Mouse (Mus musculus) left cerebral cortex, adult 9 months (tissue): Measurements from ENCODE around the gene Acot8.
"Not testable (repeated sequence)": the region's sequence is repeated elsewhere in the genome, so short reads cannot be mapped to it uniquely, and the experiment has no call there.

Experiments used
- DNase-seq, 2 experiments: peaks; one replicate each; pipeline ENCODE4 v3.0.0; 2022; ENCODE audit warnings: low spot score in 2 of 2

The Acot8 gene

GRCm38 (mm10) chr2:164813557-164813956 is 8.9 kb upstream of the Acot8 start:
- DNase-seq: no peak

GRCm38 (mm10) chr2:164806614-164807013 is 1.9 kb upstream of the Acot8 start:
- DNase-seq: no peak

- no peak for DNase-seq
These were observed 643 bp upstream of the Acot8 start for GRCm38 (mm10) chr2:164805332-164805718.

GRCm38 (mm10) chr2:164803921-164804313 is 765 bp downstream of the Acot8 start:
- no peak for DNase-seq

GRCm38 (mm10) chr2:164803201-164803920 is 1.3 kb downstream of the Acot8 start:
- DNase-seq: no peak

- DNase-seq: no peak
These were observed 4.3 kb downstream of the Acot8 start for GRCm38 (mm10) chr2:164800252-164801004.

- not testable (repeated sequence) for DNase-seq
These were observed 6.1 kb downstream of the Acot8 start for GRCm38 (mm10) chr2:164798554-164798953.

- DNase-seq: no peak
These were observed 8.8 kb downstream of the Acot8 start for GRCm38 (mm10) chr2:164795868-164796267.

GRCm38 (mm10) chr2:164794293-164794692 is 10.4 kb downstream of the Acot8 start:
- peak in 1 of 2 experiments; percentile 86 for DNase-seq

- no peak for DNase-seq
These were observed 10.9 kb downstream of the Acot8 start for GRCm38 (mm10) chr2:164793772-164794171.

- peak in 1 of 2 experiments; percentile 70 for DNase-seq
These were observed 11.4 kb downstream of the Acot8 start for GRCm38 (mm10) chr2:164793236-164793635.

- DNase-seq: no peak
These were observed 12.1 kb downstream of the Acot8 start for GRCm38 (mm10) chr2:164792400-164793190.

- no peak for DNase-seq
These were observed 12.8 kb downstream of the Acot8 start for GRCm38 (mm10) chr2:164791841-164792261.

- DNase-seq: no peak
These were observed 14.2 kb downstream of the Acot8 start for GRCm38 (mm10) chr2:164790451-164790850.

GRCm38 (mm10) chr2:164788411-164788810 is 16.3 kb downstream of the Acot8 start:
- no peak for DNase-seq

- DNase-seq: no peak
These were observed 16.9 kb downstream of the Acot8 start for GRCm38 (mm10) chr2:164787779-164788178.

- no peak for DNase-seq
These were observed 17.6 kb downstream of the Acot8 start for GRCm38 (mm10) chr2:164787032-164787431.

GRCm38 (mm10) chr2:164786388-164786885 is 18.2 kb downstream of the Acot8 start:
- no peak for DNase-seq

GRCm38 (mm10) chr2:164785481-164786387 is 18.9 kb downstream of the Acot8 start, which contains the start of gene Snx21:
Snx21 (plus strand) TSS chr2:164785823.
- peak; percentile 70 to 87 for DNase-seq

- DNase-seq: no peak
These were observed 19.7 kb downstream of the Acot8 start for GRCm38 (mm10) chr2:164784869-164785420.
